Mouse (Mus musculus): ENCODE data around the gene Gm7697. TPM values are rescaled to one million over a fixed set of nuclear protein-coding genes. Genes with fewer than 3 reads are reported as not detected.
"Not testable (repeated sequence)": the region's sequence is repeated elsewhere in the genome, so short reads cannot be mapped to it uniquely, and the experiment has no call there.

The Gm7697 gene
- polyA plus RNA-seq, 1 experiment from 2014 or later: not detected

GRCm38 (mm10) chr8:69540331-69540730 lies 17.6 kb upstream of the Gm7697 start:
- not testable (repeated sequence) for H3K9ac ChIP-seq (ENCODE audit: low read length); H3K27ac ChIP-seq (ENCODE audit: low read depth); H3K4me3 ChIP-seq (ENCODE audit: low read depth, low read length); H3K4me1 ChIP-seq (replicated peaks; ENCODE audit: control insufficient read depth, insufficient read depth, low read length); H3K4me2 ChIP-seq (ENCODE audit: low read length); DNase-seq (ENCODE audit: low spot score); H3K36me3 ChIP-seq (ENCODE audit: control insufficient read depth, insufficient read depth, low read length); H3K9me3 ChIP-seq (ENCODE audit: control insufficient read depth, low read length); ATAC-seq (replicated peaks; ENCODE audit: low FRiP score, low TSS enrichment, low read depth); H3K27me3 ChIP-seq (replicated peaks; ENCODE audit: control insufficient read depth, insufficient read depth, low read length)
- 22% methylated on average over 1 of the region's 1 CpGs for WGBS

- 82% methylated on average over 3 of the region's 3 CpGs for WGBS
- not testable (repeated sequence) for H3K4me1 ChIP-seq (replicated peaks; ENCODE audit: control insufficient read depth, insufficient read depth, low read length); H3K36me3 ChIP-seq (ENCODE audit: control insufficient read depth, insufficient read depth, low read length); H3K4me3 ChIP-seq (ENCODE audit: low read depth, low read length); DNase-seq (ENCODE audit: low spot score); H3K4me2 ChIP-seq (ENCODE audit: low read length); H3K9me3 ChIP-seq (ENCODE audit: control insufficient read depth, low read length); H3K9ac ChIP-seq (ENCODE audit: low read length); H3K27me3 ChIP-seq (replicated peaks; ENCODE audit: control insufficient read depth, insufficient read depth, low read length); ATAC-seq (replicated peaks; ENCODE audit: low FRiP score, low TSS enrichment, low read depth); H3K27ac ChIP-seq (ENCODE audit: low read depth)
Observed at GRCm38 (mm10) chr8:69474946-69475345, 47.8 kb downstream of the Gm7697 start.

- H3K4me3 ChIP-seq (ENCODE audit: low read depth, low read length); H3K9me3 ChIP-seq (ENCODE audit: control insufficient read depth, low read length); H3K36me3 ChIP-seq (ENCODE audit: control insufficient read depth, insufficient read depth, low read length); H3K27ac ChIP-seq (ENCODE audit: low read depth); H3K27me3 ChIP-seq (replicated peaks; ENCODE audit: control insufficient read depth, insufficient read depth, low read length); H3K4me2 ChIP-seq (ENCODE audit: low read length); DNase-seq (ENCODE audit: low spot score); H3K9ac ChIP-seq (ENCODE audit: low read length); ATAC-seq (replicated peaks; ENCODE audit: low FRiP score, low TSS enrichment, low read depth); H3K4me1 ChIP-seq (replicated peaks; ENCODE audit: control insufficient read depth, insufficient read depth, low read length): not testable (repeated sequence)
- WGBS: 85% methylated on average over 1 of the region's 3 CpGs
Observed at GRCm38 (mm10) chr8:69453465-69453864, 69.3 kb downstream of the Gm7697 start, which contains the start of gene Gm9495. Gm9495 (minus strand) TSS chr8:69453565.

Other genes starting within 250 kb of the Gm7697 start
- not detected in 2 replicates for gene Gm9495, start 69.4 kb downstream of the Gm7697 start, polyA plus RNA-seq (2014; fragmentation: Nextera tagmentation; extraction: Ambion mirVana)
- gene Zfp868, start 102.6 kb upstream of the Gm7697 start, polyA plus RNA-seq (2014; fragmentation: Nextera tagmentation; extraction: Ambion mirVana): 21.3 and 21.4 TPM in 2 replicates
- gene Zfp964, start 131.5 kb upstream of the Gm7697 start, polyA plus RNA-seq (2014; fragmentation: Nextera tagmentation; extraction: Ambion mirVana): 1.3 and 1.8 TPM in 2 replicates
- 28.2 and 28.3 TPM in 2 replicates for gene Zfp869, start 187.7 kb upstream of the Gm7697 start, polyA plus RNA-seq (2014; fragmentation: Nextera tagmentation; extraction: Ambion mirVana)
- gene Zfp963, start 227.0 kb upstream of the Gm7697 start, polyA plus RNA-seq (2014; fragmentation: Nextera tagmentation; extraction: Ambion mirVana): 5.6 and 5.8 TPM in 2 replicates